Mouse (Mus musculus) cerebellum, adult 9-11 months (tissue): ENCODE measurements around the gene Cchcr1.
A peak's percentile ranks its signal among the peaks of the same experiment; 100 is the strongest.

Source experiments
- DNase-seq: peaks from one replicate; pipeline ENCODE4 v3.0.0; 2022

The Cchcr1 gene

DNA sequence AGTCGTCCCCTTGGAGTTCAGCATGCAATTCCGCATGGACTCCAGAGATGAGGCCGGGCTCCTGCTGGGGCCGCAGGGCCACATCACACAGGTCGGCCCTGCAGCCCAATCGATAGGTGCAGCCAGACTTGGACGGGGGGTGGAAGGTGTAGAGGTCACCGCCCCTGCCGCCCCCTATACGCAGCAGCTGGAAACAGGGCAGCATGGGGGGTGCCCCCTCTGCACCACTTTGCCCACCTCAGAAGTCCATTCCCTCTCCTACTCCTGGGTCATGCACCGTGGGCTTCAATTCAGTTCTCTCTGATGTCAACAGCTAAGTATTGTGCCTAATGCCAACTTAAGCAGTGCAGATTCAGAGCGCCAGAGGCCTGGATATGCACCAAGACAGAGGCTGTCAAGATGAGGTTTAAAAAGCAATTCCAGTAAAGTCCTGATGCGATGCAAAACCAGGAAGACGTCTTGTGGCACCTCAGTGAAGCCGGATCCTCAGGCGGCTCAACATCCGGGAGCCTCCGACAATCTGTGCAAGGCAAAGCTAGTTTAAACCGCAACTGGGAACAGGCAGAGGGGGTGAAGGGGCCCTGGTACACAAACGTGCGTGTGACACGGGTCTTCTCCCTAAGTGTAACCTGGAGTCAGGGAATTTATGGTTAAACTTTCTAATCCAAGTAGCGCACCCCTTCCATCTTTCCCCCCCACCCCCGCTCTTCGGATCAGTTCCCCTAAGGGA, 824 bp upstream of the Cchcr1 start:
- DNase-seq: peak; percentile 41

GRCm38 (mm10) chr17:35517526-35517925, 626 bp downstream of the Cchcr1 start:
- no peak for DNase-seq

DNA sequence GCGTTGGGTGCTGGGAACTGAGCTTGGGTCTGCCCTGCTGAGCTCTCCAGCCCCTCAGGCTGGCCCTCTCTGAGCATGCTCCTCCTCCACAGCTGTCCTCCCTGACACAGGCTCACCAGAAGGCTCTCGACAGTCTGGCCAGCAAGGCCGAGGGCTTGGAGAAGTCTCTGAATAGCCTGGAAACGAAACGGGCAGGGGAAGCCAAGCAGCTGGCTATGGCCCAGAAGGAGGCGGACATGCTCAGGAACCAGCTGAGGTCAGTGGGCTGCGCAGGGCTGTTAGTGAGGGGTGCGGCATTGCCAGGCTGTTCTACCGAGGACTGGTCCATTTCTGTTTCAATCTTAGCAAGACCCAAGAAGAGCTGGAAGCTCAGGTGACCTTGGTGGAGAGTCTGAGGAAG, 7.5 kb downstream of the Cchcr1 start:
- no peak for DNase-seq

GRCm38 (mm10) chr17:35526644-35527043, 9.7 kb downstream of the Cchcr1 start:
- no peak for DNase-seq

DNA sequence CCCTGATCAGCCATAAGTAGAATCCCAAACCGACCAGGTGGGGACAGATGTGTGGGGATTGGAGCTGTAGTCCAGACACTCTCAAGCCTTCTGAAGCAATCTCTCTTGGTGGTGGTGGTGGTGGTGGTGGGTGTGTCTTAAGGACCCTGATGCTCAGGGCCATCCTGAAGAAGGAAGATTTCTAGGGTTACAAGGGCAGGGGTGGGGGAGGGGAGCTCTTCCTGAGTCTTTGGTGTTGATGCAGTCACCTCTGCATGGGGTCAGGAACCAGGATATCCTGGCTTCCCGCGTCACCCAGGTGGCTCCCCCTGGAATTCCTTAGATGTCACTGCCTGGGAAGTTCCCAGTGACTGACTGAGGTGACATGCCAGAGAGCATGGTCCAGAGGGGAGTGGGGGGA, 15.5 kb downstream of the Cchcr1 start:
- DNase-seq: no peak

GRCm38 (mm10) chr17:35532901-35533300, 16.0 kb downstream of the Cchcr1 start, which contains the start of gene Psors1c2:
Gene Psors1c2, plus strand, starts transcription at chr17:35533201.
- no peak for DNase-seq

DNA sequence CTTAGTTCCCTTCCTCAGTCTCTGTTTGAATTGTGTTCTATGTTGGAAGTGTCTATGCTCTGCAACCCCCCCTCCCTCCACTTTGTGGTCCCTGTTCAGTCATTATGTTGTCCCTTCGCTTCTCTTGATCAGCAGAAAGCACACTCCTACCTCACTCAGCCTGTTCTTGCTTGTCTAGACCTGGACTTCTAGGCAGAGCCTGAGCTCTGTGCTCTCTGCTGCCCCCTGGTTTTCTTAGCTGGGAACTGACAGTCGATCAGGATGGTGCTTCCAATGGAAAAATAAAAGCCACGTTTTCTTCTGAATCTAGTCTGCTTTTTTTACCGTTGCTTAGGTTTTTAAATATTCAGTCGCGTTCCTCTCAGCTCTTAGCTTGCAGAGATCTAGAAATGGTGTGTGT, 17.4 kb downstream of the Cchcr1 start:
- DNase-seq: peak; percentile 78

DNA sequence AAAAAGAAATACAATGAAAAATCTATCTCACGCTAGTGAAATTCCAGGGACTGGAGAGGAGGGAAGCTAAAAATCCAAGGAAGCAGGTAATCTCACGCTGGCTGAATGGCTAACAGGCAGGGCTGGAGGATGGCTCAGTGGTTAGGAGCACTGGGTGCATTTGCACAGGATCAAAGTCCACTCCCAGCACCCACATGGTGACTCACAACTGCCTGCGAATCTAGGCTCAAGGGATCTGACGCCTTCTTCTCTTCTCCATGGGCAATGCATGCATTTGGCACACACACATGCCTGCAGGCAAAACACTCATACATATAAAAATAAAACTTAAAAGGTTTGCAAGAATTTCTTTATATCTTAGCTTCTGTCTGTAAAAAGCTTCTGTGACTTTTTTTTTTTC, 20.5 kb downstream of the Cchcr1 start:
- DNase-seq: no peak

DNA sequence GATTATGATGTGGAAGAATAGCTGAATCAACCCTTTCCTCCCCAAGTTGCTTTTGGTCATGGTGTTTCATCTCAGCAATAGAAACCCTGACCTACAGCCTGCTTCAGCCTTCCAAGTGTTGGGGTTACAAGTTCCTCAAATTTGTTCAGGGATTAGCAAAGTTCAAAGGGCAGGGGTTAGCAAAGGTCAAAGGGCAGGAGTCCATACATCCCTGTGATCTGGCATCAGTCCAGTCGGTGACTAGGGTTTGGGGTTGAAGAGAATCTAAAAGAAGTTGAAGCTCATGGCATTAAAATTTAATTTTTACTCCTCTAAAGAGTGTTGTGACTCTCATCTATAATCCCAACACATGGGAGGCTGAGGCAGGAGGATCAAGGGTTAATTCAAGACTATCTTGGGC, 21.6 kb downstream of the Cchcr1 start:
- DNase-seq: no peak

DNA sequence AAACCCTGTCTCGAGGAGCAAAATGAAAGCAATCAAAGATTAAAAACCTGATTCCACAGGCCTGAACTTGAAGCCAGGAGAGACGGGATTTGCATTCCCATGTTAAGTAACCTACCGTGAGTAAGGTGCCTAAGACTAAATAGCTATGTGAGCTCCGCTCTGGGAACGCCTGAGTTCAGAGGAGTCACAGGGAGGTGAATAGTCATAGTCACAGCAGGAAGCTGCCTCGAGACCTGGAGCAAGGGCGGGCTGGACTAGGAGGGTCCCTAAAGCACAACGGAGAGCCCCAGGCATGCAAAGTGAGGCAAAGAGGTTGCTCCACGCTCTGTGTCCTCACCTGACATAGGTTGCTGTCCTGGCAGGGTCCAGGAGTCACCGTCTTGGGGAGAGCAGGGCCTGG, 22.6 kb downstream of the Cchcr1 start:
- DNase-seq: no peak

DNA sequence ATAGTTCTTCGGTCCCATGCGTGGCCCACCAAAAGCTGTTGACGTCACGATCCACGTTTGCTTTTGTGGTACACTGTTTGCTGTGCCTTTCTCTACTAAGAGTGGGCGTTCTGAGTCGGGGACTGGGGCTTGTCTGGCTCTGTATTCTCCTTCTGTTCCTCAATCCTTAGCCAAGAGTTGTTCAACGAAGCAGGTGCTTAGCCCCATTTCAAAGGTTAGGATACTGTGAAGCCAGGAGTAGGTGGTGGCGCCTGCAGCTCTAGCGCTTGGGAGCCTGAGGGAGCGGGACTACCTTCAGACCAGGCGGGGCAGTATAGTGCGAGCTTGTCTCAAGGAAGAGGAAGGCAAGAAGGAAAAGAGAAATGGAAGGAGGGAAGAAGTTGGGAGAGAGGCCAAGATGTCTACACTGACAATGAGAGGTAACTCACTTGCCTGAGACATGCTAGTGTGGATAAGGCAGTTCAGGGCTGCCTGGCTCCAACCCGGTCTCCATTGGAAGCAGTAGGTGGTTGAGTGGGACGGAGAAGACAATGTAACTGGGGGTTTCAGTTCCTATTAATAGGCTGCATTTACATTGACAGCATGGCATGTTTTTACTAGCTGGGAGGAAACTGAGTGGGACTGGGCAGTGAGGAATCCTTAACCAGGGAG, 26.0 kb downstream of the Cchcr1 start:
- DNase-seq: no peak

GRCm38 (mm10) chr17:35543412-35543861, 26.5 kb downstream of the Cchcr1 start:
- no peak for DNase-seq

DNA sequence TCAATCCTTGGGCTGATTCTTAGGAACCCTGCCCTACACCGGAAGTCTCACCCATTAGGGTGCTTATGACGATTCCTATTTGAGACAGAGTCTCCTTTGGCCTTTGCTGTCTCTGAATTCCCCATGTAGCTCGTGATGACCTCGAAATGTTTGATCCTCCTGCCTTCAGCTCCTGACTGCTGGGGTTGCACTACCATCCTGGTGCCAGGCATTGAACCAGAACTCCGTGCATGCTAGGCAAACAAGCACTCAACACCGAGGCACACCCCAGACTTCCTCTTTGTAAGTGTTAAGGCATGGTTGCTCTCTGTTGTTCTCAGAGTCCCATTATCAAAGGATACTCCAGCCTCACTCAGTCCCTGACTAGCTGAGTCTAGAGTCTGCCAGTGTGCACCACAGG, 27.1 kb downstream of the Cchcr1 start:
- no peak for DNase-seq

DNA sequence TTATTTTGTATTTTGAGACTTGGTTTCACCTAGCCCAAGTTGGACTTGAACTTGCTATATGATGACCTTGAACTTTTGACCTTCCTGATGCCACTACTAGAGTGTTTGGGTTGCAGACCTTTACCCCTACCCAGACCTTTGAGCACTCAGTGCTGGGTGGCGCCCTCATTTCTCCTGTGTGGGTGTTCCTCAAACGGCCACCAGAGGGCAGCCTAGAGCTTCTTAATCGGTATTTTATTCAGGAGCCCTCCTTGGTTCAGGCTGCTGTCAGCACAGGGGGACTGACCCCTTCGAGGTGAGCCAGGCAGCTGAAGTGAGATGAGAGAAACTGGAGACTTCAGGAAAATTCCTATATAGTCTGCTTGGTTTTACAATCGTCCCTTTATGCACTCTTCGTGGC, 27.8 kb downstream of the Cchcr1 start:
- DNase-seq: peak; percentile 46

DNA sequence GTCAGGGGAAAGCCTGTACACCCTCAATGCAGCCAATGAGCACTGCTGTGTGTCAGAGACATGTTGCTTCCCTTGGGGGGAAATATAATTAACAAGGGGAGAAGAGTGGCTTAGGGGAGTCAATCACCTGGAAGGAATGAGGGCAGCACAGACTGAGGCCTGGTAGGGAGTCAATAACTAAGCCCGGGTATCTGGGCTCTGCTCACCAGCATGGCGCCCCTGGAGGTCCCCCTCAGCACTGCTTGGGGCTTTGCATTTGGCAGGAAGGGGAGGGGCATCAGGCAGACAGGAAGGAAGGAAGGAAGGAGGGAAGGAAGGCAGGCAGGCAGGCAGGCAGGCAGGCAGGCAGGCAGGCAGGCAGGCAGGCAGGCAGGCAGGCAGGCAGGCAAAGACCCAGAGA, 30.6 kb downstream of the Cchcr1 start:
- no peak for DNase-seq

DNA sequence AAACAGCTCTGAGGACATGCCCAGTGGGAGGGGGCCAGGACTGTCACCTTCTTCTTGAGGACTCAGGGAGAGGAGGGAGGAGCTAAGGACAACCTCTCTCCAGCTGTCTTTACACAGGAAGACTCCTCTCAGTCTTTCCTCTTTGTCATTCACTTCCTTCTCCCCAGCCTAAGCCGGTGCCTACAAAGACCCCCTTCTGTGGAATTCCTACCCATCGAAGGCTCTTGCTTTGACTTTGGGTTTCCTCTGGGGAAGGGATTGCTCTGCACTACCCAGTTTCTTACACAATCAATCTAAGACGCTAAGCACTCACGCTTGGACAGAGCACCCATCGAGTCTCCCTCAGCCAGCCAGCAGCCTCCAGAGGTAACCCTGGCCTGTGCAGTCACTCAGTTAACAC, 31.7 kb downstream of the Cchcr1 start:
- no peak for DNase-seq

DNA sequence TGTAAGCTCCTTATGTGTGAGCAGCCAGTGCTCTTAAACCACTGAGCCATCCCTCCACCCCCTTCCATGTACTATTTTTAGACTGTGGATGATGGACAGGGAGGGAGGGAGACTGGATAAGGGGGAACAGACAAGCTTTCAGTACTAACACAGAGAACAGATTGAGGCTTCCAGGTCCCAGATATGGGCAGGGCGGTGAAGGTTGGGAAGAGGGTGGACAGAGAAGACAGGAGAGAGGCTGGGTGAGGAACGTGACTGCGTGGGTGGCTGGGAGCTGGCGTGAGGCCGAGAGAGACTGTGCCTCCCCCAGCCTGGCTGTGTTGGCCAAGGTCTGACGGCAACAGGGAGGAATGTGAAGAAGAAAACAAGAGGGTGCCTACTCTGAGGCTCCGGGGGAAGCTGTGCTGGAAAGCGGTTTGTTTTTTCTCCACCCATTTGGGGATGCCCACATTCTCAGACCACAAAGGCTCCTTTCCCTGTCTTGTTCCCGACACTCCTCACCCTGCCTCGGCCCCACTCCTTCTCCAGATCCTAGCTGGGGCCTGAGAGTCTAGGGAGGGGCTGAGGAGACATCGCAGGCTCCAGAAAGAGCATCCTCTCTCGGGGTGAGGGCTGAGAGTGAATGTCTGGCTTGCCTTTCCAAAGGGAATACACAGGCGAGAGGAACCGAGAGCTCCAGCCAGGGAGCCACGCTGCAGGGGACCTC, 32.7 kb downstream of the Cchcr1 start:
- peak; percentile 92 for DNase-seq

DNA sequence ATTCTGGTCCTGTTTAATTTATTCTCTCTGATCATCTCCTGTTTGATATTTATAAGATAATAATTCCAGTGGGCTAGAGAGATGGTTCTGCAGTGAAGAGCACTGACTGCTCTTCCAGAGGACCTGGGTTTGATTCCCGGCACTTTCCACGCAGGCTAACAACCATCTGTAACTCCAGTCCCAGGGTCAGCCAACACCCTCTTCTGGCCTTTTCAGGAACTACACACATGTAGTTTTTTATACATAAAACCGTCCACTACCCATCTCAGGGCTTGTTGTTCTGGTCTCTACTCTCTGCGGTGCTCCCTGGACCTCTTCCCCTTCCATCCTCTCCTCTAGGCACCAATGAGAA, 33.2 kb downstream of the Cchcr1 start:
- DNase-seq: no peak

- DNase-seq: no peak
Observed at GRCm38 (mm10) chr17:35550871-35551270, 34.0 kb downstream of the Cchcr1 start.

DNA sequence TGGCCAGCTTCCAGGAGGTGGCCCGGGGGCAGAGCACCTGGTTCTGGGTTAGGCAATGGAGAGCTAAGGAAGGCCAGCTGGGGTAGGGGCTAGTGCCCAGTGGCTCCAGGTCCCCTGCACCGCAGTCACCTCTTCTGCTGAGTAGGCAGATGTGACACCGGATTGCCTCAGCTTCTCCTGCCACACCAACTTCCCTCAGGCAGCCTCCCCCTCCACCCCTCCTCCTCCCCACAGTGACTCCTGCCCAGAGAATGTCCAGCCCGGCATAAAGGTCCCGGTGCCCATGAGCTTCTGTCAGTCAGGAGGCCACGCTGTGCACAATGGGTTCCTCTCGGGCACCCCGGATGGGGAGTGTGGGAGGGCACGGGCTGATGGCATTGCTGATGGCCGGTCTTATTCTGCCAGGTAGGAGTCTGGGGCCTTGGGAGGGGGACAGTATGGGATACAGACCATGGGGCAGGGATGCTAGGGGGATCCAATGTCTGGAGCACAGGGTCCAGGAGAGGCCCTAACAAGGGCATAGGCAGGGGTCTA, 35.0 kb downstream of the Cchcr1 start, which contains the start of gene Cdsn:
Gene Cdsn (plus strand): TSS at position 248 of the 534 bp plus-strand sequence.
- no peak for DNase-seq

GRCm38 (mm10) chr17:35554321-35554720, 37.4 kb downstream of the Cchcr1 start:
- no peak for DNase-seq

DNA sequence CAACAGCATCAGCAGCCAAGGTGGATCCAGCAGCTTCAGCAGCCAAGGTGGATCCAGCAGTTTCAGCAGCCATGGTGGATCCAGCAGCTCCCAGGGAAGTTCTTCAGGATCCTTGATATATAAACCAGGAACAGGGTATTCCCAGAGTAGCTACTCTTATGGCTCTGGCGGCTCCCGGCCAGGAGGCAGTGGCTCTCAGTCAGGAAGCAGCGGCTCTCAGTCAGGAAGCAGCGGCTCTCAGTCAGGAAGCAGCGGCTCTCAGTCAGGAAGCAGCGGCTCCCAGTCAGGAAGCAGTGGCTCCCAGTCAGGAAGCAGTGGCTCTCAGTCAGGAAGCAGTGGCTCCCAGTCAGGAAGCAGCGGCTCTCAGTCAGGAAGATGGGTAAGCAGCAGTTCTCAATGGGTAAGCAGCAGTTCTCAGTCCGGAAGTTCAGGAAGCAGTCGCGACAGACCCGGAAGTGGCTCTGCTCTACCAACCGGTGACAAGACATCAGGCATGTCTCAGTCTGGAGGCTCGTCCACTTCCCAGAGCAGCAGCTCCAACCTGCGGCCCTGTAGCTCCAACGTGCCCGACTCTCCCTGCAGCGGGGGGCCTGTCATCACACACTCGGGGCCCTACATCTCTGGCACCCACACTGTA, 38.0 kb downstream of the Cchcr1 start:
- DNase-seq: no peak

DNA sequence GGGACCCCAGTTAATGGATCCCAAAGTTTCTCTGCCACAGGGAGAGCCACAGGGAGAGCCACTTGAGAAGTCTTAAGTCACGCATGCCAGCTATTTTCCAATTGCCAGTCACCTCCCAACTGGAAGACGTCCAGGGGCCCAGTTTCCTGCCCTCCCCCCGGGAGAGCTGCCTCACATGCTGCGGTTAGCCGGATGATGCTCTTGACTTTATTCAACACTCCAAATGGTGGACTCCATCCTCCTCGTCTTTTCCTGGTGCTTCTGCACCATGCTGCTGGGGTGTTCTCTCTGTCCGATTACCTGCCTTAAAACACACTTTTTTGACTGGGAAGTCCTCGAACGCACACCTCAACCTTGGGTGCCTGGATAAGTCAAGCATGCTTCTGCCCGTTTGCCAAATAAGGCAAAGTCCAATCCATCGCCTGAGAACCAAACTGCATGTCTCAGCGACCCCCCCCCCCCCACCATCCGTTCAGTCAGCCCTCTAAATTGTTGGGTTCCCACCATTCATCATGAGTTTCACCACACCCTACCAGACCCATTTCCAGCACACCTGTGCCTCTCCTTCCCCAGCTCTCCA, 39.4 kb downstream of the Cchcr1 start:
- DNase-seq: no peak
